Mouse (Mus musculus): ENCODE measurements around the gene Igf1r. TPM values are rescaled to one million over a fixed set of nuclear protein-coding genes. Genes with fewer than 3 reads are reported as not detected.
"Not testable (repeated sequence)": the region's sequence is repeated elsewhere in the genome, so short reads cannot be mapped to it uniquely, and the experiment has no call there.

Igf1r gene
- polyA plus RNA-seq, 1 experiment from 2014 or later = 16.3 TPM

DNA sequence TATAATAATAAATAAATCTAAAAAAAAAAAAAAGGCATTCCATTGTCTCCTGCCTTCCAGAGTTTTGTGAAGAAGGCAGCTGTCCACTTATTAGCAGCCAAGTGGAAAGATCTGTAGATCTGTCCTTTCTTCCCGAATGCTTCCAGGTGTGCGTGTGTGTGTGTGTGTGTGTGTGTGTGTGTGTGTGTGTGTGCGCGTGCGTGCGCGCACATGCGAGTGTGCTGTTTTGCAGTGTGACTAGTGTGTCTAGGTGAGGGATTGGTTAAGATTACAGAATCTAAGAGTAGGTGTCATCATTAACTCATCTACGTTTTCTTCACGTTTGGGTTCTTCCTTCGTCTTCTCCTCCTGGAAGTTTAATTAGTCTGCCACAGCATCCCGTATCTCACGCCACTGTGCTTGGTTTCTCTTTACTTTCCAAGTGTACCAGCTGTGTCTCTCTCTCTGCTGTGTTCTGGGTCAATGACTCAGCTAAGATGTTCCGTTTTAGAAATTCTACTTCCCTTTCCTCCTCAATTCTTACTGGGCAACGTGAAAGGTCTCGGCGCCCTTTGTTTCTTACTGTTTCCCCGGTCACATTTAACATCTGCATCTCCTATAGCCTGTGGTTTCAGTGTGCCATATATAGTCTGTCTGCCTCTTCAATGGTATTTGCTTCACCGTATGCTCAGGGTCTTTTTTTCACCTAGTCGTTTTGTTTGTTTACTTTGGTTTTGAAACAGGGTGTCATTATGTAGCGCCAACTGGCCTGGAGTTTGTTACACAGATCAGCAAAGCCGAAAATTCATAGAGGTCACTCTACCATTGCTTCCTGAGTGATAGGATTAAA, 329.9 kb downstream of the Igf1r start:
- DNase-seq (ENCODE audit: low spot score) (no peak), ATAC-seq (no peak)
- H3K4me1 ChIP-seq (ENCODE audit: control insufficient read depth, insufficient read depth, low read length) = no peaks in the 10 kb centered on the region
- no peak overlapping the region for H3K9ac ChIP-seq (ENCODE audit: low read length)
- no peak overlapping the region for H3K4me2 ChIP-seq (ENCODE audit: low read length)
- H3K4me3 ChIP-seq (ENCODE audit: low read depth, low read length) = no peak overlapping the region
- H3K9me3 ChIP-seq (replicated peaks; ENCODE audit: control insufficient read depth, low read length) = no peaks in the 10 kb centered on the region
- WGBS = 94% methylated on average over 22 of the region's 22 CpGs
- H3K27me3 ChIP-seq (replicated peaks; ENCODE audit: control insufficient read depth, insufficient read depth, low read length) = no peaks in the 10 kb centered on the region
- no peaks in the 10 kb centered on the region for H3K36me3 ChIP-seq (ENCODE audit: control insufficient read depth, insufficient read depth, low read length)
- H3K27ac ChIP-seq (ENCODE audit: low read depth, low read length) = no peak overlapping the region

DNA sequence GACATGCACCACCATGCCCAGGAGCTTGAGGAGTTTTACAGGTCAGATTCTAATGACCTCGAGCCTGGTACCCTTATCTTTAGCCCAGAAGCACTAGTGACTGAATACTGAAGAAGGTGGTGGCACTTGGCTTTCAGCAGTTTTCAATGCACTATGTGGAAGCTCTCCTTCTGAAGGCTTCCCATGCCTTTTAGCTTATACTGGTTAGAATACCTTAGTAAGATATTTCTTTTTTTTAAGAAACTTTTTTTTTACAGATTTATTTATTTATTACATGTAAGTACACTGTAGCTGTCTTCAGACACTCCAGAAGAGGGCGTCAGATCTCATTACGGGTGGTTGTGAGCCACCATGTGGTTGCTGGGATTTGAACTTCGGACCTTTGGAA, 330.5 kb downstream of the Igf1r start:
- not testable (repeated sequence) for DNase-seq (ENCODE audit: low spot score); H3K4me1 ChIP-seq (ENCODE audit: control insufficient read depth, insufficient read depth, low read length); H3K4me3 ChIP-seq (ENCODE audit: low read depth, low read length); H3K9me3 ChIP-seq (replicated peaks; ENCODE audit: control insufficient read depth, low read length); H3K27me3 ChIP-seq (replicated peaks; ENCODE audit: control insufficient read depth, insufficient read depth, low read length); H3K4me2 ChIP-seq (ENCODE audit: low read length); H3K36me3 ChIP-seq (ENCODE audit: control insufficient read depth, insufficient read depth, low read length); H3K27ac ChIP-seq (ENCODE audit: low read depth, low read length); ATAC-seq; H3K9ac ChIP-seq (ENCODE audit: low read length)
- WGBS = 83% methylated on average over 4 of the region's 4 CpGs

Other genes with a start within 250 kb of the Igf1r start
- 1.4 and 2.2 TPM in 2 replicates for gene Synm, start 193.1 kb upstream of the Igf1r start, polyA plus RNA-seq (2014; fragmentation: Nextera tagmentation; extraction: Ambion mirVana)

All from forebrain, embryonic 14.5 days (tissue).